Mouse (Mus musculus) embryonic facial prominence, embryonic 13.5 days (tissue): Measurements from ENCODE around the gene Pigr. TPM values are rescaled to one million over a fixed set of nuclear protein-coding genes. Genes with fewer than 3 reads are reported as not detected.

ENCODE experiments used
- ATAC-seq: fragments of 200-750 bp; cut with Nextera tagmentation; 2 replicates; pipeline ENCODE4 v1.8.0; 2017; ENCODE audit warnings: low read depth; ENCODE audit not compliant: insufficient number of reproducible peaks, insufficient read depth, low FRiP score, low TSS enrichment
- H3K27ac ChIP-seq: fragments of 300-500 bp; sonication (generic); 2 replicates; pipeline ENCODE4 v1.5.1; 2015; ENCODE audit warnings: moderate library complexity, mild to moderate bottlenecking, inconsistent platforms
- H3K27me3 ChIP-seq: fragments of 300-500 bp; sonication (generic); 2 replicates; pipeline ENCODE4 v1.6.1; 2015; ENCODE audit warnings: mild to moderate bottlenecking, inconsistent platforms
- H3K36me3 ChIP-seq: fragments of 300-500 bp; sonication (generic); 2 replicates; pipeline ENCODE4 v1.6.1; 2015; ENCODE audit warnings: mild to moderate bottlenecking, inconsistent platforms
- H3K4me1 ChIP-seq: fragments of 300-500 bp; sonication (generic); 2 replicates; pipeline ENCODE4 v1.6.1; 2015; ENCODE audit warnings: inconsistent platforms
- H3K4me2 ChIP-seq: fragments of 300-500 bp; sonication (generic); 2 replicates; pipeline ENCODE4 v1.6.1; 2015; ENCODE audit warnings: moderate library complexity, mild to moderate bottlenecking, inconsistent platforms
- H3K4me3 ChIP-seq: fragments of 300-500 bp; sonication (generic); 2 replicates; pipeline ENCODE4 v1.5.1; 2015; ENCODE audit warnings: mild to moderate bottlenecking, inconsistent platforms
- H3K9ac ChIP-seq: fragments of 300-500 bp; sonication (generic); 2 replicates; pipeline ENCODE4 v1.6.1; 2015; ENCODE audit warnings: mild to moderate bottlenecking, inconsistent platforms
- H3K9me3 ChIP-seq: fragments of 300-500 bp; sonication (generic); 2 replicates; pipeline ENCODE4 v1.6.1; 2016; ENCODE audit warnings: inconsistent platforms
- WGBS: fragments of 180-500 bp; shearing (Covaris S2); methylation state at CpG from one replicate; pipeline ENCODE4 v1.1.7; 2015; ENCODE audit warnings: mixed read lengths; 5-methylcytosine and 5-hydroxymethylcytosine counted together
- polyA plus RNA-seq: library from polyadenylated mRNA; unstranded; fragments of >200 nt; fragmentation: Nextera tagmentation; extraction: Ambion mirVana; gene quantifications from 2 replicates; pipeline ENCODE4 v1.2.1, GENCODE M21; 2015

Gene Pigr
- polyA plus RNA-seq, 1 experiment from 2014 or later: not detected

DNA sequence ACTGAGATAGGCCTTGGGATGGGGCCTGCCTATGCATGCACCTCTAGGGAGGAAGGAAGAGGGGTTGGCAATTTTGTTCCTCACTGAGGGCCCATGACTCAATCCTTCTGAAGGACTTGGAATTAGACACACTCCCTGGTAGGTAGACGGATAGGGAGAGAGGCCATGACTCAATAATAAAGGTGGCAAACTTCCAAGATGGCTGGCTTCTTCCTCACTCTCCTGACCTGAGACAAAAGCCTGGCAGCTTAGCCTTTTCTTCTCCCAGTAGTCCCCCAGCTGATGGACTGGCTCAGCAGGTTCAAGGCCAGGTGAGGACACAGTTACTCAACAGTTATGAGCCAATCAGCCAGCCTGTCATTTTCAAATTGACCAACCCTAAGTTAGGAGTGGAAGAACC, 66.0 kb downstream of the Pigr start:
- H3K4me1 ChIP-seq: peaks cover 7% of the 10 kb centered on the region; the same call in 1 of the 2 replicates
- no peak for ATAC-seq
- H3K27ac ChIP-seq: no peak overlapping the region
- no peak overlapping the region for H3K9ac ChIP-seq
- no peak overlapping the region for H3K4me2 ChIP-seq
- H3K9me3 ChIP-seq: no peaks in the 10 kb centered on the region
- no peak overlapping the region for H3K4me3 ChIP-seq
- 69% methylated on average over 1 of the region's 1 CpGs for WGBS
- H3K27me3 ChIP-seq: no peaks in the 10 kb centered on the region
- no peaks in the 10 kb centered on the region for H3K36me3 ChIP-seq

- Histone ChIP-seq H3K27ac (no peak overlapping the region), H3K4me2 (no peak overlapping the region), H3K27me3 (no peaks in the 10 kb centered on the region), H3K4me3 (no peak overlapping the region), H3K4me1 (peaks cover 7% of the 10 kb centered on the region; the same call in 1 of the 2 replicates), H3K36me3 (no peaks in the 10 kb centered on the region), H3K9ac (no peak overlapping the region), H3K9me3 (no peaks in the 10 kb centered on the region)
- ATAC-seq: no peak
- WGBS: 68% methylated on average over 9 of the region's 9 CpGs
Observed at GRCm38 (mm10) chr1:130893329-130894040, 67.0 kb downstream of the Pigr start.

DNA sequence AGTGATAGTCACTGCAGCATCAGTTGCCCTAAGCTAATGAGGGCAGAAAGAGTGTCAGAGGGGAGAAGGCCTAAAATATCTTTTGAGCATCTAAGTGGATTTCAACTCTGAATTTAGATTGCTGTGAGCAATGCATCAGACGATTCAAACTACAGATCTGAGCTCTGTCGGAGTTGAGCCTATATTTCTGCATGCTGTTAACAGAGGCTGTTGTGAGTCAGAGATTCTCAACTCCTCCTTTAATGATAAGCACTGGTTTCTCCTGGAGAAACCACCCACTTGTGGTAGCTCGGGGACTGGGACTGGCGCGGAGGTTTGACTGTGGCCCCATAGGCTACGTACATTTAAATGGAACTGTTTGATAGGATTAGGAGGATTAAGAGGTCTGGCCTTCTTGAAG, 68.0 kb downstream of the Pigr start:
- 55% methylated on average over 6 of the region's 6 CpGs for WGBS
- ATAC-seq: no peak
- H3K27me3 ChIP-seq: no peaks in the 10 kb centered on the region
- H3K9me3 ChIP-seq: no peaks in the 10 kb centered on the region
- no peak overlapping the region for H3K9ac ChIP-seq
- no peak overlapping the region for H3K27ac ChIP-seq
- no peak overlapping the region for H3K4me2 ChIP-seq
- H3K4me1 ChIP-seq: peaks cover 7% of the 10 kb centered on the region; the same call in 1 of the 2 replicates
- H3K36me3 ChIP-seq: no peaks in the 10 kb centered on the region
- H3K4me3 ChIP-seq: no peak overlapping the region

Other genes with a start within 250 kb of the Pigr start
- gene Zp3r, start 197.1 kb upstream of the Pigr start, polyA plus RNA-seq: not detected in 2 replicates
- not detected in 2 replicates for gene C4bp, start 165.1 kb upstream of the Pigr start, polyA plus RNA-seq
- not detected in 2 replicates for gene Gm29427, start 110.9 kb upstream of the Pigr start, polyA plus RNA-seq
- 14.0 and 15.3 TPM in 2 replicates for gene Yod1, start 109.4 kb upstream of the Pigr start, polyA plus RNA-seq
- 11.3 and 12.2 TPM in 2 replicates for gene Pfkfb2, start 97.4 kb upstream of the Pigr start, polyA plus RNA-seq
- gene AA986860, start 94.7 kb upstream of the Pigr start, polyA plus RNA-seq: 1.5 TPM in 2 replicates
- not detected in 2 replicates for gene Fcamr, start 25.8 kb upstream of the Pigr start, polyA plus RNA-seq
- not detected in 2 replicates for gene Fcmr, start 39.0 kb downstream of the Pigr start, polyA plus RNA-seq
- gene Il24, start 60.8 kb downstream of the Pigr start, polyA plus RNA-seq: 0.18 TPM in 1 of 2 replicates, not detected in the other
- gene Il20, start 84.8 kb downstream of the Pigr start, polyA plus RNA-seq: not detected in 2 replicates
- gene Il19, start 113.4 kb downstream of the Pigr start, polyA plus RNA-seq: not detected in 2 replicates
- not detected in 2 replicates for gene Il10, start 193.2 kb downstream of the Pigr start, polyA plus RNA-seq